Mouse (Mus musculus): ENCODE data around the gene Gm49661. TPM values are rescaled to one million over a fixed set of nuclear protein-coding genes. Genes with fewer than 3 reads are reported as not detected.

Gm49661 gene
- polyA plus RNA-seq, 1 experiment from 2014 or later: not detected

DNA sequence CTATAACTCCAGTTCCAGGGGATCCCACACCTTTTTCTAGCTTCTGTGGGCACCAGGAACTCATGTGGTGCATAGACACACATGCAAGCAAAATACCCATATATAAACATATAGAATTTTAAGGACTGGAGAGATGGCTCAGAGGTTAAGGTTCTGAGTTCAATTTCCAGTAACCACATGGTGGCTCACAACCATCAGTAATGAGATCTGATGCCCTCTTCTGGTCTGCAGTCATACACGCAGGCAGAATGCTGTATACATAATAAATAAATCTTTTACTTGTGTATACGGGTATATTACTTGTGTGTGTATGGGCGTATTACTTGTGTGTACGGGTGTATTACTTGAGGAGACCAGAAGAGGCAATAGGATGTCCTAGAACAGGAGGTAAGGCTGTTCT lies 5.3 kb downstream of the Gm49661 start:
- H3K27ac ChIP-seq (ENCODE audit: low read depth, low read length): no peak overlapping the region
- no peak overlapping the region for H3K9ac ChIP-seq (ENCODE audit: low read length)
- DNase-seq (ENCODE audit: low spot score, missing footprints) (no peak), ATAC-seq (ENCODE audit: low FRiP score) (no peak)
- no peaks in the 10 kb centered on the region for H3K9me3 ChIP-seq (ENCODE audit: control insufficient read depth, low read length)
- no peak overlapping the region for H3K4me2 ChIP-seq
- 0 out of 2 replicates have a peak, but pooled peaks cover 3% of the 10 kb centered on the region for H3K36me3 ChIP-seq (ENCODE audit: control insufficient read depth, insufficient read depth, low read length)
- WGBS: 89% methylated on average over 4 of the region's 4 CpGs
- no peak overlapping the region for H3K4me3 ChIP-seq (ENCODE audit: low read depth, low read length)
- peaks cover 16% of the 10 kb centered on the region for H3K4me1 ChIP-seq (ENCODE audit: control insufficient read depth, insufficient read depth, low read length)
- H3K27me3 ChIP-seq (ENCODE audit: control insufficient read depth, insufficient read depth, low read length): no peaks in the 10 kb centered on the region

GRCm38 (mm10) chr8:84959811-84960210 lies 9.4 kb downstream of the Gm49661 start:
- no peak overlapping the region for H3K9ac ChIP-seq (ENCODE audit: low read length)
- 89% methylated on average over 7 of the region's 7 CpGs for WGBS
- H3K36me3 ChIP-seq (ENCODE audit: control insufficient read depth, insufficient read depth, low read length): 0 out of 2 replicates have a peak, but pooled peaks cover 3% of the 10 kb centered on the region

GRCm38 (mm10) chr8:84956768-84957167 lies 12.5 kb downstream of the Gm49661 start:
- 0 out of 2 replicates have a peak, but pooled peaks cover 3% of the 10 kb centered on the region for H3K36me3 ChIP-seq (ENCODE audit: control insufficient read depth, insufficient read depth, low read length)
- H3K27ac ChIP-seq (ENCODE audit: low read depth, low read length): no peak overlapping the region
- no peak overlapping the region for H3K9ac ChIP-seq (ENCODE audit: low read length)
- no peaks in the 10 kb centered on the region; the same call in 1 of the 2 replicates for H3K27me3 ChIP-seq (ENCODE audit: control insufficient read depth, insufficient read depth, low read length)
- ATAC-seq (ENCODE audit: low FRiP score) (no peak), DNase-seq (ENCODE audit: low spot score, missing footprints) (peak; percentile 96)
- no peaks in the 10 kb centered on the region for H3K9me3 ChIP-seq (ENCODE audit: control insufficient read depth, low read length)
- no peaks in the 10 kb centered on the region for H3K4me1 ChIP-seq (ENCODE audit: control insufficient read depth, insufficient read depth, low read length)
- H3K4me3 ChIP-seq (ENCODE audit: low read depth, low read length): no peak overlapping the region
- no peak overlapping the region for H3K4me2 ChIP-seq
- WGBS: 54% methylated on average over 2 of the region's 2 CpGs

More at GRCm38 (mm10) chr8:84959811-84960210, 9.4 kb downstream of the Gm49661 start:
- peaks cover under 1% of the 10 kb centered on the region; the same call in 1 of the 2 replicates for H3K4me1 ChIP-seq (ENCODE audit: control insufficient read depth, insufficient read depth, low read length)
- H3K4me3 ChIP-seq (ENCODE audit: low read depth, low read length): no peak overlapping the region
- H3K4me2 ChIP-seq: no peak overlapping the region
- no peak for ATAC-seq (ENCODE audit: low FRiP score)
- no peak overlapping the region for H3K27ac ChIP-seq (ENCODE audit: low read depth, low read length)
- DNase-seq (ENCODE audit: low spot score, missing footprints): no peak
- H3K27me3 ChIP-seq (ENCODE audit: control insufficient read depth, insufficient read depth, low read length): no peaks in the 10 kb centered on the region
- H3K9me3 ChIP-seq (ENCODE audit: control insufficient read depth, low read length): no peaks in the 10 kb centered on the region

DNA sequence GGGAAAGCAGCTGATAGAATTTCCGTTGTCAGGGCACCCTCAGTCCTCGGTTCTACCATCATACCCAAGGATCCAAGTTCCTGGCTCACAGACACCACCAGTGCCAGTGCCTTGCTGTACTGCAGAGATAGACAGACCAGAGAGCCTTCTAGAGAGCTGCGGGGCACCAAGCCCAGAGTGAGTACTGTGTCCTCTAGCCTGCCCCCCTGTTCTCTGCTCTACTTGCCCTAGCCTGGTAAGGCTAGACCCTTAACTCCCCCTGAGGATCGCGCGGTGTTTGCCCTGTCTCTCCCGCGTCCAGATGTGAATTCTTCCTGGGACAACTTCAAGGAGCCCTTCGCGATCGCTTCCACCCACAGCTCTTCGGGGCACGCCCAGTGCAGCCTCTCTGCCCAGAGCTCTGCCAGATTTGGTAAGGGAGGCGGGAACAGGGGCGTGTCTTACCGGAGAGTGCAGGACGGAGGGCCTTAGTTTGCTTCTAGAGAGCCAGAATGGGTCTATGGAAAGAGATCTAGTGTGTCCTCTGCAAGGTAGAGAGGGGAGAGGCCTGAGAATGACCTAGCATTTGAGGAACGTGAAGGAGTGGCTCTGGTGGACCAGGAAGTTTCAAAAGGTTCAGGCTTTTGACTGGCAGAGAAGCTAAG lies 16.5 kb downstream of the Gm49661 start:
- peak; percentile 76 for DNase-seq (ENCODE audit: low spot score, missing footprints)
- H3K27me3 ChIP-seq (ENCODE audit: control insufficient read depth, insufficient read depth, low read length): peaks cover 9% of the 10 kb centered on the region
- no peak overlapping the region for H3K27ac ChIP-seq (ENCODE audit: low read depth, low read length)
- H3K9me3 ChIP-seq (ENCODE audit: control insufficient read depth, low read length): no peaks in the 10 kb centered on the region
- 9% methylated on average over 18 of the region's 18 CpGs for WGBS
- H3K4me1 ChIP-seq (ENCODE audit: control insufficient read depth, insufficient read depth, low read length): no peaks in the 10 kb centered on the region
- no peak overlapping the region for H3K9ac ChIP-seq (ENCODE audit: low read length)
- H3K4me3 ChIP-seq (ENCODE audit: low read depth, low read length): no peak overlapping the region
- no peak overlapping the region for H3K4me2 ChIP-seq
- H3K36me3 ChIP-seq (ENCODE audit: control insufficient read depth, insufficient read depth, low read length): no peaks in the 10 kb centered on the region
- no peak for ATAC-seq (ENCODE audit: low FRiP score)

- no peak overlapping the region for H3K4me2 ChIP-seq
- no peak overlapping the region for H3K9ac ChIP-seq (ENCODE audit: low read length)
- DNase-seq (ENCODE audit: low spot score, missing footprints) (peak; percentile 73), ATAC-seq (ENCODE audit: low FRiP score) (no peak)
- peaks cover 18% of the 10 kb centered on the region; the same call in 1 of the 2 replicates for H3K4me1 ChIP-seq (ENCODE audit: control insufficient read depth, insufficient read depth, low read length)
- H3K27ac ChIP-seq (ENCODE audit: low read depth, low read length): no peak overlapping the region
- 17% methylated on average over 12 of the region's 12 CpGs for WGBS
- no peaks in the 10 kb centered on the region for H3K9me3 ChIP-seq (ENCODE audit: control insufficient read depth, low read length)
- H3K4me3 ChIP-seq (ENCODE audit: low read depth, low read length): no peak overlapping the region
- H3K36me3 ChIP-seq (ENCODE audit: control insufficient read depth, insufficient read depth, low read length): no peaks in the 10 kb centered on the region
- H3K27me3 ChIP-seq (ENCODE audit: control insufficient read depth, insufficient read depth, low read length): peaks cover 31% of the 10 kb centered on the region
Observed at GRCm38 (mm10) chr8:84949753-84950152, 19.5 kb downstream of the Gm49661 start.

DNA sequence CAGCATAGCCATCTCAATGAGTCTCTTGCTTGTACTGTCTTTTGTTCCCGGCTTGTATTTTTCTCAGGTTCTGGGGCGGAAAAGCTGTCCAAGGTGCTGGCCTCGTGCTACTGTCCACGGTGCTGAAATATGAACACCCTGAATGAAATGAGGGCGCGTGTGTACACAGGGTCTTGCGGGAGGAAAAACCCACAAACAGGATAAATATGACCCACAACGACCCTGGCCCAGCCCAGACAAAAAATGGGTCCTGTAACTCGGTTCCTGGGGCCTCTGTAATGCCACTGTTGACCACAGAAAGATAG lies 22.0 kb downstream of the Gm49661 start:
- no peak overlapping the region for H3K4me2 ChIP-seq
- no peak overlapping the region for H3K4me3 ChIP-seq (ENCODE audit: low read depth, low read length)
- no peak overlapping the region for H3K9ac ChIP-seq (ENCODE audit: low read length)
- DNase-seq (ENCODE audit: low spot score, missing footprints) (no peak), ATAC-seq (ENCODE audit: low FRiP score) (no peak)
- peaks cover 46% of the 10 kb centered on the region for H3K27me3 ChIP-seq (ENCODE audit: control insufficient read depth, insufficient read depth, low read length)
- WGBS: 15% methylated on average over 9 of the region's 9 CpGs
- H3K9me3 ChIP-seq (ENCODE audit: control insufficient read depth, low read length): no peaks in the 10 kb centered on the region
- no peak overlapping the region for H3K27ac ChIP-seq (ENCODE audit: low read depth, low read length)
- H3K36me3 ChIP-seq (ENCODE audit: control insufficient read depth, insufficient read depth, low read length): no peaks in the 10 kb centered on the region
- peaks cover 23% of the 10 kb centered on the region for H3K4me1 ChIP-seq (ENCODE audit: control insufficient read depth, insufficient read depth, low read length)

DNA sequence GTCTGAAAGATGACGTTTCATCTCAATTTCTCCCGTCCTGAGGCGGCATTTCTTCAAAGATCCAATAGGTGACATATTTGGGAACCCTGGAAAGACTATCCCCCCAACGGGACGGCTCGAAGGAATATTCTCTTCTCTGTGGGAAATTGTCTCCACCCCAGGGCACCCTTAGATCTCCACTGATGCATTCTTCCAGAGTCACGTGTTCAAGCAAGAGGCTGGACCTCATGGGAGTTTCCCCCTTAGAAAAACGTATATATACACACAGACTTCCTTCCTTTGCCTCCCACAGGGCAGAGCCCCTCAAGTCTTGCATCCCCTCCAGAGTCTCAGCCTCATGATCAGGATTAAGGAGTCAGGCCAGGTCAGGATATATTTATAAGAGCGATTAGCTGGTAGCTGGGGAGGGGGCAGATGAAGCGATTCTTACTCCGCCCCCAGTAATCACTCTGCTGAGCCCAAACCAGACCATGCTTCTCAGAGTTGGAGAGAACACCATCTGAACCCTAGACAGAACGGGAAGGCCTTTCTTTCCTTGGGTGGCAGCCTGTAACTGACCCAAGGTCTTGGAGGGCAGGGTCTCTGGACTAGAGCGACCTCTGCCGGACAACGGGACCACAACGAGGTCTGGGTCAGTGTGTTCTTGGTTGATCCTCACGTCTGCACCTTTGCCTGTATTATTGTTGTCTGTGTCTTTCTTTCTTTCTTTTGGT lies 22.5 kb downstream of the Gm49661 start, which contains the start of gene Rtbdn:
TSS of gene Rtbdn (plus strand) at position 464 of the 713 bp plus-strand sequence.
- WGBS: 9% methylated on average over 17 of the region's 17 CpGs
- ATAC-seq (ENCODE audit: low FRiP score): 0 out of 2 replicates have a peak, but pooled peaks have one; percentile 27

DNA sequence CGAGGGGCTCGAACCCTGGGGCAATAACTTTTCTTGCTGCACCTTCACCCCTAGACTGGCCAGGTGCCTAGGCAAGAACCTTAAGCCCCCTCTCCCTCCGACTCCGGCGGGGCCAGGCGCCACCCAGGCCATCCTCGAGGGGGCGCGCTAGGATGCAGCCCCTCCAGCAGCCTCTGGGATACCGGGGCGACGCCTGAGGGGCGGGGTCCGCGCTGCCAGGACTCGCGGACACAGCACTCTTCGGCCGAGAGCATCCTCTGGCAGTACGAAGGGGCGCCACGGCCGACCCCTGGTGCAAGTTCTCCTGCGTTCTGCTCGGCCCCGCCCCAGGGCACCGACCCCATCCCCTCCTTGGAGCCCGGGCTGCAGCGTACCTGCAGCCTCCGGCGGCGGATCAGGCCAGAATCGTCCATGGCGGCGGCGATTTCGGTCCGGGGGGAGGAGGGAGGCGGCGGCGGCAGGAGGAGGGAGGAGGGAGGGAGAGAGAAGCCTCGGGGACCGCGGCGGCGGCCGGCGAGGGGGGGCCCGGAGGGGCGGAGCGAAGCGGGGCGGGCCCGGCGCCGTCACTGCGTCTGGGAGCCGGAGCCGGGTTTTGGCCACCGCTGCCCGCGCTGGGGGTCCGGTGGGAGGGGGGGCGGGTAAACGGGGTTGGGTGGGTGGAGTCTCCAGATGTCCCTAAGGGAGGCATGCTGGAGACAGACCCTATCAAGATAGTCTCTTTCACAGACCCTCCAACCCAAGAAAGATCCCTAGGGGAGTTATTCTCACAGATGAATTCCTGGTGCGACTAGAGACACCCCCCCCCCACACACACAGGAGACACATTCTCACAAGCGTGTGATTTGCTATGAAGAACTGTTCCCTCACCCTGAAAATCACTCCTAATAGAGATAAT lies 23.4 kb downstream of the Gm49661 start:
- peak; percentile 73 for ATAC-seq (ENCODE audit: low FRiP score)
- peaks cover 46% of the 10 kb centered on the region for H3K27me3 ChIP-seq (ENCODE audit: control insufficient read depth, insufficient read depth, low read length)
- H3K36me3 ChIP-seq (ENCODE audit: control insufficient read depth, insufficient read depth, low read length): no peaks in the 10 kb centered on the region
- H3K4me1 ChIP-seq (ENCODE audit: control insufficient read depth, insufficient read depth, low read length): peaks cover 23% of the 10 kb centered on the region
- peak; percentile 97 for DNase-seq (ENCODE audit: low spot score, missing footprints)
- no peaks in the 10 kb centered on the region for H3K9me3 ChIP-seq (ENCODE audit: control insufficient read depth, low read length)
- H3K4me3 ChIP-seq (ENCODE audit: low read depth, low read length): peak overlapping the region; percentile 57
- WGBS: 0% methylated on average over 46 of the region's 67 CpGs
- H3K27ac ChIP-seq (ENCODE audit: low read depth, low read length): no peak overlapping the region
- H3K4me2 ChIP-seq: peak overlapping the region; percentile 92
- H3K9ac ChIP-seq (ENCODE audit: low read length): peak overlapping the region; percentile 62

More for the DNA sequence above, 22.5 kb downstream of the Gm49661 start, which contains the start of gene Rtbdn:
- H3K27me3 ChIP-seq (ENCODE audit: control insufficient read depth, insufficient read depth, low read length): peaks cover 46% of the 10 kb centered on the region
- H3K27ac ChIP-seq (ENCODE audit: low read depth, low read length): no peak within 1 kb of the TSS
- no peaks in the 10 kb centered on the region for H3K9me3 ChIP-seq (ENCODE audit: control insufficient read depth, low read length)
- H3K4me1 ChIP-seq (ENCODE audit: control insufficient read depth, insufficient read depth, low read length): peaks cover 23% of the 10 kb centered on the region
- H3K4me3 ChIP-seq (ENCODE audit: low read depth, low read length): peak within 1 kb of the TSS; percentile 57
- H3K9ac ChIP-seq (ENCODE audit: low read length): peak within 1 kb of the TSS; percentile 62
- no peaks in the 10 kb centered on the region for H3K36me3 ChIP-seq (ENCODE audit: control insufficient read depth, insufficient read depth, low read length)
- peak; percentile 91 for DNase-seq (ENCODE audit: low spot score, missing footprints)
- peak within 1 kb of the TSS; percentile 92 for H3K4me2 ChIP-seq
